Mouse (Mus musculus): ENCODE measurements around the gene Cpt1c. TPM values are rescaled to one million over a fixed set of nuclear protein-coding genes. Genes with fewer than 3 reads are reported as not detected.

The Cpt1c gene
- polyA plus RNA-seq, 1 experiment, result 73.3 TPM

DNA sequence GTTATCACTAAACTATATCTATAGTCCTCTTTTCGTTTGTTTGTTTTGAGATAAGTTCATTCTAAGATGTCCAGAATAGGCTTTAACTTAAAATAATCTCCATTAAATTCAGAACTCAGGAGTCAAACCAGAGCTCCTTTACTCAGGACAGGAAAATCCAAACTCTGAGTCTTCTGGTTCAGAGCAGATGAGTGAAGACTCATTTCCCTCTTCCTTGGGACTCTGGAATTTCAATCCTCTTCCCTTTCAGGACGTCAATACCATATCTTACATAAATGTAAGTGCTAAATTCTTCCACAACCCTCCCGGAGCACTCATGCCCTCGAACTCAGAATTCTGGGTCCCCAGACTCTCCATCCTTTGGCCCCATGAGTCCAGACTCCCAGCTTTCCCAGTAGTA is 42.1 kb upstream of the Cpt1c start:
- Histone ChIP-seq H3K4me1 (ENCODE audit: control insufficient read depth, insufficient read depth, low read length) (no peaks in the 10 kb centered on the region), H3K9me3 (replicated peaks; ENCODE audit: control insufficient read depth, insufficient read depth, low read length, poor library complexity, severe bottlenecking) (no peaks in the 10 kb centered on the region), H3K36me3 (ENCODE audit: control insufficient read depth, insufficient read depth, low read length, poor library complexity, severe bottlenecking) (peaks cover 9% of the 10 kb centered on the region; the same call in 1 of the 2 replicates), H3K27me3 (ENCODE audit: control insufficient read depth, insufficient read depth, low read length, poor library complexity, severe bottlenecking) (no peaks in the 10 kb centered on the region), H3K27ac (ENCODE audit: insufficient read depth, low read length) (peak overlapping the region; percentile 9; the same call in 1 of the 2 replicates), H3K4me3 (ENCODE audit: low read depth, low read length) (peak overlapping the region; percentile 84), H3K9ac (ENCODE audit: low read depth, poor library complexity, severe bottlenecking) (peak overlapping the region; percentile 96)
- no peak for TF ChIP-seq POLR2A (IDR thresholded peaks at IDR 0.05; ENCODE audit: insufficient read depth, low read length)
- no peak for TF ChIP-seq EP300 (IDR thresholded peaks at IDR 0.05; ENCODE audit: insufficient read depth, low read depth, low read length)
- TF ChIP-seq CTCF (IDR thresholded peaks at IDR 0.05; ENCODE audit: low read depth, low read length), result no peak

DNA sequence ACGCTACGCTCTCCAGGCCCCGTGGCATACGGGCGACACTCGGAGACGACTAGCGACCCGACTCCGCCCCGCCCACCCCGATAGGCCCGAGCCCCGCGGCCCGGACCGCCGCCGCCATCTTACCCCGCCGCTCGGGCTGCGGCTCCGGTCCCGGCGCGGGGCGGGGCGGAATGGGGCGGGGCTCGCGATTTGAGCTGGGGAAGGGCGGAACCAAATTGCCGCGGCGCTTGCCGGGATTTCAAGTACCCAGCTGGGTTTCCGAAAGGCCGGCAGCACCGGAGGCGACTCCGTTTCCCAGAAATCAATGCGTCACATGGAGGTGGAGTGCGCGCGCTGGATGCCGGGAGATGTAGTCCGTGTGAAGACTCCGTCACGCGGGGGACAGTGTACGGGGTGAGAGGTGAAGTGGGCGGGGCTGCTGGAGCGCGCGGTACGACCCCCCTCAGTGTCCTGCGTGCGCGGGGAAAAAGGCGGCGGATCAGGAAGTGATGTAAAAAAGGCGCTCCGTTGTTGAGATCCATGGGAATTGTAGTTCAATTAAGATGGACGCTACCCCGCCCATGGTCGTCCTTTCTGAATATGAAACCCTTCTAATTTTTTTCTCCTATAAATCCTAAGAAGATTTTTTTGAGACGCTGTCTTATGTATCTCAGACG is 41.4 kb upstream of the Cpt1c start, which contains the start of gene Scaf1:
Gene Scaf1 (minus strand): TSS at position 407 of the 656 bp plus-strand sequence.
- no peaks in the 10 kb centered on the region for H3K4me1 ChIP-seq (ENCODE audit: control insufficient read depth, insufficient read depth, low read length)

DNA sequence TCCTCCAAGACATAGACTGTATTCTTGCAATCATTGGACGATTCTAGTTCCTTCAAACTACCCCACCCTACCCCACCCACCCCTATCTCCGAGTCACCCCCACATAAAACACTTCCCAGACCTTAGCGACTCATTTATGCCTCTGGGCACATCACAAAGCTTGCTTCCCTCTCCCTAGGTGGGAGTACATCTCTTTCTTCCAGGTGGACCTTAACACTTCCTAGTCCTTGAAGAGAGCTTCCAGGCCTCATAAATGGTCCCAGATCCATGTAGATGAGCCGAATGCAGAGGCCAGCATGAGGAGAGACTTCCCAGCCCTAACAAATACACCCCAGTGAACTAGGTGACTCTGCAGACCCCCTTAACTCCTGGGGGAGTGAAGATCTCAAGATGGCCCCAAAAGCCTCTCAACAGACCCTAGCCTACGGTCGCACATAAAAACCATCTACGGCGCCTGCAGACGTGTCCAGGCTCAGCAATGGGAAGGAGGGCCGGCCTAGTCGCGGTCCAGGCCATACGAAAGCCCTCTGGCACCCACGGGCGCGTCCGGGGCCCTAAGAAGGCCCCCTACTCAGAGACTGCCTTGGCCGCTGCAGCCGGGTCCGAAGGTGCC is 40.8 kb upstream of the Cpt1c start:
- Histone ChIP-seq H3K4me3 (ENCODE audit: low read depth, low read length) (peak overlapping the region; percentile 89), H3K4me1 (ENCODE audit: control insufficient read depth, insufficient read depth, low read length) (no peaks in the 10 kb centered on the region), H3K9me3 (replicated peaks; ENCODE audit: control insufficient read depth, insufficient read depth, low read length, poor library complexity, severe bottlenecking) (no peaks in the 10 kb centered on the region), H3K27ac (ENCODE audit: insufficient read depth, low read length) (peak overlapping the region; percentile 62), H3K36me3 (ENCODE audit: control insufficient read depth, insufficient read depth, low read length, poor library complexity, severe bottlenecking) (peaks cover 14% of the 10 kb centered on the region; the same call in 1 of the 2 replicates), H3K9ac (ENCODE audit: low read depth, poor library complexity, severe bottlenecking) (peak overlapping the region; percentile 96), H3K27me3 (ENCODE audit: control insufficient read depth, insufficient read depth, low read length, poor library complexity, severe bottlenecking) (no peaks in the 10 kb centered on the region)
- TF ChIP-seq EP300 (IDR thresholded peaks at IDR 0.05; ENCODE audit: insufficient read depth, low read depth, low read length) (no peak), CTCF (IDR thresholded peaks at IDR 0.05; ENCODE audit: low read depth, low read length) (no peak), POLR2A (IDR thresholded peaks at IDR 0.05; ENCODE audit: insufficient read depth, low read length) (no peak)

More for the DNA sequence above, 41.4 kb upstream of the Cpt1c start, which contains the start of gene Scaf1:
- Histone ChIP-seq H3K27me3 (ENCODE audit: control insufficient read depth, insufficient read depth, low read length, poor library complexity, severe bottlenecking) (no peaks in the 10 kb centered on the region), H3K9ac (ENCODE audit: low read depth, poor library complexity, severe bottlenecking) (peak within 1 kb of the TSS; percentile 96), H3K4me3 (ENCODE audit: low read depth, low read length) (peak within 1 kb of the TSS; percentile 89), H3K27ac (ENCODE audit: insufficient read depth, low read length) (peak within 1 kb of the TSS; percentile 62), H3K36me3 (ENCODE audit: control insufficient read depth, insufficient read depth, low read length, poor library complexity, severe bottlenecking) (peaks cover 9% of the 10 kb centered on the region; the same call in 1 of the 2 replicates), H3K9me3 (replicated peaks; ENCODE audit: control insufficient read depth, insufficient read depth, low read length, poor library complexity, severe bottlenecking) (no peaks in the 10 kb centered on the region)
- TF ChIP-seq EP300 (IDR thresholded peaks at IDR 0.05; ENCODE audit: insufficient read depth, low read depth, low read length) (no peak), CTCF (IDR thresholded peaks at IDR 0.05; ENCODE audit: low read depth, low read length) (no peak), POLR2A (IDR thresholded peaks at IDR 0.05; ENCODE audit: insufficient read depth, low read length) (no peak)

DNA sequence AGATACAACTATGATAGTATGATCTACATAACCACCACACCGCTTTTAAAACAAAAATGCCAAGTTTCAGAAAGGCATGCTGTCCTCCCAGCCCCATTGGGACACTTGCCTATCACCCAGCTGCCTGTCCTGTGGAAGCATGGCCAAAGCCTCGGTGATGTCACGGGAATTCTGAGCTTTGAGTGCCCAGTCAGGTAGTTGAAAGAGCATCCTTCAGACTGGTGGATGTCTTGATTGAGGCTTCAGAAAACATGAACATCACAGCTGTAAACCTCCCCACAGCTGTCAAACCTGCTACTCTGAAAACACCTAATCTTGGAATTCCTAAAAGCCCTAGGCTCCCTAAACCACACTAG is 39.4 kb upstream of the Cpt1c start:
- no peaks in the 10 kb centered on the region for H3K4me1 ChIP-seq (ENCODE audit: control insufficient read depth, insufficient read depth, low read length)
- no peak for TF ChIP-seq EP300 (IDR thresholded peaks at IDR 0.05; ENCODE audit: insufficient read depth, low read depth, low read length)
- TF ChIP-seq CTCF (IDR thresholded peaks at IDR 0.05; ENCODE audit: low read depth, low read length), result no peak
- TF ChIP-seq POLR2A (IDR thresholded peaks at IDR 0.05; ENCODE audit: insufficient read depth, low read length), result no peak
- no peak overlapping the region for H3K9ac ChIP-seq (ENCODE audit: low read depth, poor library complexity, severe bottlenecking)
- no peak overlapping the region for H3K27ac ChIP-seq (ENCODE audit: insufficient read depth, low read length)
- no peak overlapping the region for H3K4me3 ChIP-seq (ENCODE audit: low read depth, low read length)
- H3K36me3 ChIP-seq (ENCODE audit: control insufficient read depth, insufficient read depth, low read length, poor library complexity, severe bottlenecking), result peaks cover 17% of the 10 kb centered on the region; the same call in 1 of the 2 replicates
- H3K27me3 ChIP-seq (ENCODE audit: control insufficient read depth, insufficient read depth, low read length, poor library complexity, severe bottlenecking), result no peaks in the 10 kb centered on the region
- no peaks in the 10 kb centered on the region for H3K9me3 ChIP-seq (replicated peaks; ENCODE audit: control insufficient read depth, insufficient read depth, low read length, poor library complexity, severe bottlenecking)

DNA sequence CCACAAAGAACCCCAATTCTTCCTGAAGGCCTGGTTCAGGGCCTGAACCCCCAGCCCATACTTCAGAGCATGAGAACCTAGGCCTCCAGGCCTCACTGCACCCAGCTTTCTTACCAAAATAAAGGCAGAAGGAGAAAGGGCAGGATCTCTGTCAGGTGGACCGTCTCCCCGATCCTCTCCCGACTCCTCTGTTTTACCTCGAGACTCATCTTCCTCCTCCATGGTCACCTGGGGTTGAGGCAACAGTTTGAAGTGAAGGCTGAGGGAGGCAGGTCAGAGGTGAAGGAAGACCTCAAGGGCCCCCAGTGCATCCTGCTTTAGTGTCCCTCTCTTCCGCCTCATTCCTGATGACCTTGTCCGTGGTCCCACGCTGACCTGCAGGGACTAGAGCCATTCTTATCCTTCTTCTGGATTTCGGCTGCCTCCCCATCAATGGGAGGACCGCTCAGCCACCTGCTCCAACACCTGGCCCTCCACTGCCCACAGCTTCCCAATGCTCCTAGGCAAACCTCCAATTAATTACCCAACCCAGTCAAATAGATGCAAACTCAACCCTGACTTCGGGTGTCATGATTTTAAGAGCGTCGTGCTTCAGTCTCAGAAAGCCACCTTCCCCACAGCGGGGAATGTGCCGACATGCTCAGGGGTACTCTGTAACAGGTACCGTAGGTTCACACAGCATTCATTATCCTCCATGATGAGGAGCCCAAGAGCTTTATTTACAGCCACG is 38.9 kb upstream of the Cpt1c start:
- no peak overlapping the region for H3K4me3 ChIP-seq (ENCODE audit: low read depth, low read length)
- no peaks in the 10 kb centered on the region for H3K9me3 ChIP-seq (replicated peaks; ENCODE audit: control insufficient read depth, insufficient read depth, low read length, poor library complexity, severe bottlenecking)
- no peak overlapping the region for H3K27ac ChIP-seq (ENCODE audit: insufficient read depth, low read length)
- H3K9ac ChIP-seq (ENCODE audit: low read depth, poor library complexity, severe bottlenecking), result no peak overlapping the region
- H3K4me1 ChIP-seq (ENCODE audit: control insufficient read depth, insufficient read depth, low read length), result no peaks in the 10 kb centered on the region
- H3K36me3 ChIP-seq (ENCODE audit: control insufficient read depth, insufficient read depth, low read length, poor library complexity, severe bottlenecking), result peaks cover 17% of the 10 kb centered on the region; the same call in 1 of the 2 replicates
- TF ChIP-seq POLR2A (IDR thresholded peaks at IDR 0.05; ENCODE audit: insufficient read depth, low read length) (no peak), EP300 (IDR thresholded peaks at IDR 0.05; ENCODE audit: insufficient read depth, low read depth, low read length) (no peak), CTCF (IDR thresholded peaks at IDR 0.05; ENCODE audit: low read depth, low read length) (no peak)
- no peaks in the 10 kb centered on the region for H3K27me3 ChIP-seq (ENCODE audit: control insufficient read depth, insufficient read depth, low read length, poor library complexity, severe bottlenecking)
